Mouse (Mus musculus) liver, postnatal 0 days (tissue): ENCODE data around the gene Mtrr.

Source experiments
- CTCF ChIP-seq: sonication (generic); IDR thresholded peaks from 2 replicates; pipeline ENCODE4 v1.5.1; 2016; ENCODE audit warnings: antibody characterized with exemption, low read depth
- EP300 ChIP-seq: IDR thresholded peaks from 2 replicates; pipeline ENCODE4 v1.6.1; 2016; ENCODE audit warnings: antibody characterized with exemption, low read depth, mild to moderate bottlenecking

DNA sequence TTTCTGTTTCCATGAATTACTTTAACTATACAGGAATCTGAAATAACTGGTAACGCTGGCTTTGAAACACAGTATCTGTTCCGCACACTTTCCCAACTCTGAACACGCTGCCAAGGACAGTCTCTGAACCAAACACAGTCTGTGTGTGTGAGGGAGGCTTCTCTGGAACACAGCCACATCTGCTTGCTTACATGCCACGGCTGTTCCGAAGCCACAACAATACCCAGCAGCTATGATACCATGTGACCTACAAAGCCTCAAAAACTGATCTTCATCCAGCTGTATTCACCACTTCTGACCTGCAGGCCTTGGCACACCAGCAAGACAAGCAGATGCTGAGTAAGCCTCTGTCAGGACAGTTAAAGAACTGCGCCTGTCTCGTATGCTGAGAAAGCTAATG, 4.0 kb downstream of the Mtrr start:
- no peak for TF ChIP-seq CTCF
- TF ChIP-seq EP300: no peak
